Mouse (Mus musculus): ENCODE results near the gene Wars.
"Not testable (repeated sequence)": the region's sequence is repeated elsewhere in the genome, so short reads cannot be mapped to it uniquely, and the experiment has no call there.

The Wars gene

GRCm38 (mm10) chr12:108850886-108851285, 43.1 kb downstream of the Wars start:
- no peak for DNase-seq

- no peak for DNase-seq
Measured at GRCm38 (mm10) chr12:108850129-108850528, 43.8 kb downstream of the Wars start.

DNA sequence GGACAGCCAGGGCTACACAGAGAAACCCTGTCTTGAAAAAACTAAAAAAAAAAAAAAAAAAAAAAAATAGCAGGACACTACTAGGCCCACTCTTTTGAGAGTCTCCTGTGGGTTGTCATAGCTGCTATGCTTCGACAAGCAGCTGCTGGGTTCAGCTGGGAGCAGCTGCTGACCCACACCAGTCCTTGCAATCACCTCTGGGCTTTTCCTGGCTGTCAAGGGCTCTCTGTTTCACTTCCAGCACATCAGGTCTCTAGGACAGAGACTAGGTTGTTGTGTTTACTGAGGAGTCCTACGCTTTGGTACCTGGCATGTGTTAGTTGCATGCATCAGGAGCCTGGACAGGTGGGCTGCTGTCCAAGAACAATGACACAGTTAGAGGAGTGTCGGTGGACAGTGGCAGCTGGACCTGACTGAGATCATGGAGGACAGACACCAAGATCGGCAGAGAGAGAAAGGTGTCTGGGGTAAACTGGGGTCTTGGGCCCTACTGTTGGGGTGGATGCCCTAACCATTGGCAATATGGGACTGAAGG, 44.4 kb downstream of the Wars start:
- DNase-seq = no peak

DNA sequence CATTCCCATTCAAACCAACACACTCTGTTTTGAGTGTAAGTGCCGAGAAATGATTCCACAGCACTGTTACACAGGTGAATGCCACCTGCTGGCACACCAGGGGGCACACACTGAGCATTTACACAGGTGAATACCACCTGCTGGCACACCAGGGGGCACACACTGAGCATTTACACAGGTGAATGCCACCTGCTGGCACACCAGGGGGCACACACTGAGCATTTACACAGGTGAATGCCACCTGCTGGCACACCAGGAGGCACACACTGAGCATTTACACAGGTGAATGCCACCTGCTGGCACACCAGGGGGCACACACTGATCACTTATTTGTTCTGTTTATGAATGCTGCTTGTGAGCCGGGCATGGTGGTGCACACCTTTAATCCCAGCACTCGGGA, 45.9 kb downstream of the Wars start:
- DNase-seq = not testable (repeated sequence)

DNA sequence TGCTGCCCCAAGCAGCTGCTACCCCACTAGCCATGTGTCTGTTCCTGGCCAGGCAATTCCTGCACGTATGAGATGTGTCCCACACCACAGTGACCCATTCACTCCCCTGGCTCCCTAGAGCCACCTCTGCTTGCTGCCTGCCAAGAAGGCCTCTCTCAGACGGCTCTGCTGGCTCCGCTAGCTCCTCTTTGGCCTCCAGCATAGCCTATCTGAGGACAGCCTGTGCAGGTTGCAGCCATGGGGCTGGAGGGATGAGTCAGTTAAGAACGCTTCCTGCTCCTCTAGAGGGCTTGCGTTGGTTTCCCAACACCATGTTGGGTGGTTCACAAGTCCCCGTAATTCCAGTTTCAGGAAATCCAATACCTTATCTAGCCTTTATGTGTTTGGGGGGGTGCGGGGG, 51.3 kb downstream of the Wars start:
- DNase-seq = no peak

GRCm38 (mm10) chr12:108841181-108841580, 52.8 kb downstream of the Wars start:
- DNase-seq = peak; percentile 47 to 65

GRCm38 (mm10) chr12:108836722-108837121, 57.3 kb downstream of the Wars start:
- DNase-seq = no peak

DNA sequence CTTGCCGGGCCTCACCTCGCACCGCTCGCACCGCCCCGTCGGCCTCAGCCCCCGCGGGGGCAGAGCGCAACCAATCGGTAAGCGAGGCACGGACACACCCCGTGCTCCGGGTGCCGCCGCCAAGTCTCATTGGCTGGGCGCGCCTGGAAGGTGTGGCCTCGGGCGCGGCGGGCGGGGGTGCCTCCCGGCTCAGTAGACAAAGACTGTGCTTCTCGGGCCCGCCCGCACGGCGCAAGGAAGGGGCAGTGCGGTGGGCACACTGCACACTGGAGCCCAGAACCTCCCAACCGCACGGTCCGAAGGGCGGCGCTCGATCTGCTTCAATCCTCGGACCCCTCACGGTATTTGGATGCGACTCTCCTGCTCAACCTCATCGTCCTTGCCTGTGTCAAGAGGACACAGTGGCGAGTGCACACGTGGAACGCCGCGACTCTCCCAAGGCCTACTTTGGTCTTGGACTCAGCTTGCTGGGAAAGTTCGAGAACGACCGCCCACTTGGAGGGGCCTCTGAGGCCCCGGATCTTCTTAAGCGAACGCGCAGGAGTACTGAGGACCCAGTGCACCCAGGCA, 58.0 kb downstream of the Wars start, which contains the start of the genes Slc25a29 and Slc25a47:
Gene Slc25a29 (minus strand): TSS at position 44 of the 570 bp plus-strand sequence.
Gene Slc25a47 (plus strand): TSS at position 207 of the 570 bp plus-strand sequence.
- peak; percentile 96 for DNase-seq

- DNase-seq = no peak
Measured at GRCm38 (mm10) chr12:108835208-108835839, 58.6 kb downstream of the Wars start.

GRCm38 (mm10) chr12:108834786-108835185, 59.2 kb downstream of the Wars start:
- no peak for DNase-seq

- no peak for DNase-seq
Measured at GRCm38 (mm10) chr12:108834337-108834736, 59.6 kb downstream of the Wars start.

- DNase-seq = no peak
Measured at GRCm38 (mm10) chr12:108833408-108833807, 60.6 kb downstream of the Wars start.

GRCm38 (mm10) chr12:108832851-108833250, 61.1 kb downstream of the Wars start:
- peak in 1 of 2 experiments; percentile 33 for DNase-seq

DNA sequence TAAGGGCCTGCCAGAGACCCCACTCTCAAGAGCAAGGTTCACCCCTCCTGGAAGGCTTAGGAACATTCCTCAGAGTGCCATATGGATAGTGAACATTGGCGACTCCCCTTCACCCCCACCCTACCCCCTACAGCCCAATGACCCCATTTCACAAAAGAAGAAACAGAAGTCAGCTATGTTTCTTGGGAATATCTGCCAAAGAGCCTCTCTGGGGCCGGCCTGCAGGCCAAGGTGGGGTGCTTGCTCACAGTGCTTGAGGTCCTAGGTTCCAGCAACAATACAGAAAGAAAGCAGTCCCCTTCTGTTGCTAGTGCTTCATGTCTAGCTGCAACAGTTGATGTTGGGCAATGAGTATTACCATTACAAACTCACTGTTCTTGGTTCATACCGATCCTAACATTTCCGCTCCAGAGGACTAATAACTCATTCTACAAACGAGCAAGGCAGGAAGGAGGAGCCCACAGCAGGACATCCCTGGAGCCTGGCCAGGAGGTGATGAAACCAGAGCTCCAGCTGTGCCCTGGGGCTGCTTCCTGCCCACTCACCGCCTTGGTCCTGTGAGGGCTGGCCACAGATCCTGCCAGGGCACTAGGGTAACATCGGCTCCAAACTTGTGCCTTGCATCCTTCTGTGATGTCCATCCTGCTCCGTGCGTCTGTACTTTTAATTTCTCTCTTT, 61.9 kb downstream of the Wars start:
- DNase-seq = peak; percentile 70 to 73

- DNase-seq = no peak
Measured at GRCm38 (mm10) chr12:108830358-108830757, 63.6 kb downstream of the Wars start.

GRCm38 (mm10) chr12:108829636-108830035, 64.3 kb downstream of the Wars start:
- peak in 1 of 2 experiments; percentile 41 for DNase-seq

DNA sequence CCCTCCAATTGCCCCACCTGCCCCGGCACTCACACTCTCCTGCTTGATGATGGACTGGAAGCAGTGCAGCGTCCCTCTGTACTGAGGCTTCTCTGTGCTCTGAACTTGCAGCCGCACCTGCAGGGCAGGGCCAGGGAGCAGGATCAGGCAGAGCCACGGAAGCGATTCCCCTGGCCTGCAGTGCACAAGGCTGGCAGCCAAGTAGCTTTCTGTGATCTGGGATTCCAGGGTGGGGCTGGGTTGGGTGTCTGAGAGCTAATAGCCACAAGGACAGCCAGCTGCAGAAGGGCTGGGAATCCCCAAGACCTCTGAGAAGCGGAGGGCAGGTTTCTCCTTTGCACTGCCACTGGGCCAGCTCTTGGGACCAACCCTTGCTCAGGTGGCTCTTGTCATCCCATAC, 66.3 kb downstream of the Wars start:
- no peak for DNase-seq

GRCm38 (mm10) chr12:108826958-108827535, 66.9 kb downstream of the Wars start:
- DNase-seq = no peak

DNA sequence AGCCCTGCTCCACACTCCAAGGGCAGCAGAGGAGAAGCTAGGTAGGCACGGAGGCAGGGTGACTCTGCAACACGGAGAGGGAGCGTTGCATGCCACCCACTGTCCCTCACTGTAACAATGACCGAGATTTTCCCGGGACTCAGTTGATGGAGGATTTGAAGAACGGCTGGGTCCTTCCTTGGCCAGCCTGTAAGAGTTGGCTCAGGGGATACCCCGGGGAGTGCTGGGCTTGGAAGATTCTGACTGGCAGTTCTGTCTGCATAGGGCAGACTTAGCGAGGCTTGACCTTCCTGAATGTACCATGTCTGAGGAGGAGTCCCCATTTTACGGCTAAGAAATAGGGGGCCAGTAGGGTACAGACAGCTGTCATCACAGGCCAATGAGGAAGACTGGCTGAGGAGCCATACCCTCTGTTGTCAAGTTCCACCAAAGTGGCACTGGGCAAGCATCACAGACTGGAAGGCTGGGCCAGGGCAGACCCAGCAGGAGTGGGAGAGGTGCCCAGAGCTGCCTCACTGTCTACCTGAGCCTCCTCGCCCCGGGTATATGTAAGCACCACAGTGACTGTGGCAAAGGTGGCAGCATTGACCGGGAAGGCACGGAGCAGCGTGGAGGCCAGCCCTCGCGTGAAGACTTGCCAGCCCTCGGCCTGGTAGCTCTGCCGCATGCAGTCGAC, 67.6 kb downstream of the Wars start:
- DNase-seq = no peak

DNA sequence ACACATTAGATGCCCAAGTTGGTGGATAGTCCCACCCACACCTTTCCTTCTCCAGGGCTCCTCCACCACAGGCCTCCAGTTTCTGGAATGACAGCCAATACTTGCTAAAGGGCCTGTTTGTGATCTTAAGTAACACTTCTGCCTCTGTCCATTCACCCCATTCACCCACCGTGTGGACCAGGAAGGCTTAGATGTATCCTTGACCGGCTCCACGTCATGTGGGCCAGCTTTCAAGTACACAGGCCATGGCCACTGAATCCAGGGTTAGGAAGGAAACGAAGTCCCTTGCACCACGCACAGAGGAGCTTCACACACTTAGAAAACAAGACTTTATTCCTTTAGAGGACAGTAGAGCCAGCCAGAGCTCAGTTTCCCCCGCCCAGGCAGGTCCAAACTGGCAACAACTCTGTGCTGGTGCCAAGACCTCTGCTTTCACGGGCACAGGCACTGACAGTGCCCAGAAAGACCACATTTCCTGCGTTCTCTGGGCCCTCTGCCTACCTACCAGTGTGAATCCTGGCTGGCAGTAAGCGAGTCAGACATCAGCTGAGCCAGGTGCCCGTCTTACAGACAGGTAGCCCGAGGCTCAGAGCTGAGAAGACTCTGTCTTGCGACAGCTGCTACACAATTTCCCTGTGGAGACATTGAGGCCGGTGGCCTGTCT, 68.3 kb downstream of the Wars start:
- no peak for DNase-seq

- no peak for DNase-seq
Measured at GRCm38 (mm10) chr12:108824225-108824874, 69.6 kb downstream of the Wars start.

DNA sequence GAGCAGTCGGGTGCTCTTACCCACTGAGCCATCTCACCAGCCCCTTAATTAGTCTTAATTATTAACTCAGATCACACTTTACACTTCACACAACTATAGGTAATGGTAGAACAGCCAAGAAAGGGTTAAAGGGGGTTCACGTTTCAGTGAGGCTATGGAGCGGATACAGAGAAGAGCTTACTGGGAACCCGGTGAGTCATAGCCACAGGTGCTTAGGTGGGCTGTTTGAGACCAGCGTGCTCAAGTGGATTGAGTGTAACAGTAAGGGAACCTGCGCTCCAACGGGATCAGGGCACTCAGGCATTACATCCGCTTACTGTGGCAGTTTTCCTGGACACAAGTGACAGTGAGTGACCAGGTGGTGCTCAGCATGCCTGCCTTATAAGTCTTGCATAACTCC, 70.9 kb downstream of the Wars start:
- DNase-seq = no peak
